ENCODE assay signal across 9 mouse cellular contexts in the genomic region with DNA sequence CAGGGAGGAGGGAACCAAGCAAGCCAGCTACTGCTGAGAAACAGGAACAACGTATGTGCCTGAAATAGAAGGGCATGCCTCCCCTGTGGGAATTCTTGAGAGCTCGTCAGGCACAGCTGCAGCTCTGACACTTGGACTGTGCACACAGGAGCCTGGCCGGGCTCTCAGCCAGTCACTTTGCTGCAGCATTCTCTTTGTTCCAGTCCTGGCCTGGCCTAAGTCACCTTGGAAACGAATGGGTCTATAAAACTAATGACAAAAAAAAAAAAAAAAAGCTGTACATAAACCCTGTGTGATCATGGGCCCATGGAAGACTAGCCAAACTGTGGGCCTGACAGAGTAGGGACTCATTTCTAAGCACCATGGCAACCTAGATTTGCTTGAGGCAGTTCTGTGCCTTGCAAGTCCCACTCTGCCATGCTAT. TPM values are rescaled to one million over a fixed set of nuclear protein-coding genes. Genes with fewer than 3 reads are reported as not detected.
DNase-seq lines count a peak whose midpoint lies in the region; ATAC-seq lines count a peak whose summit lies in the region.
"Had no signal": no experiment of that assay in that cellular context is flagged by ENCODE, and none has a peak within 500 bp of the region (broad histone marks: within the 10 kb centered on the region; RNA-seq: fewer than 3 reads in every experiment).

No protein-coding gene starts in this region.

- H3K36me3 ChIP-seq in intestine, embryonic 16.5 days (ENCODE audit: control insufficient read depth, insufficient read depth, low read length), result no peaks in the 10 kb centered on the region
- H3K36me3 ChIP-seq in limb, embryonic 15.5 days, result no peaks in the 10 kb centered on the region

- H3K9me3 ChIP-seq in intestine, embryonic 16.5 days (ENCODE audit: control insufficient read depth, low read length), result no peaks in the 10 kb centered on the region
- no peaks in the 10 kb centered on the region for H3K9me3 ChIP-seq in limb, embryonic 15.5 days

- no peak overlapping the region for H3K27ac ChIP-seq in intestine, embryonic 16.5 days (ENCODE audit: low read length)
- H3K27ac ChIP-seq in limb, embryonic 15.5 days, result peak overlapping the region; percentile 78

- H3K4me1 ChIP-seq in intestine, embryonic 16.5 days (ENCODE audit: control insufficient read depth, insufficient read depth, low read length), result peaks cover 13% of the 10 kb centered on the region
- peaks cover 28% of the 10 kb centered on the region for H3K4me1 ChIP-seq in limb, embryonic 15.5 days

- ATAC-seq in intestine, embryonic 16.5 days, result peak; percentile 80
- ATAC-seq in limb, embryonic 15.5 days (ENCODE audit: insufficient number of reproducible peaks, low FRiP score, low TSS enrichment, low read depth), result peak; percentile 85

- 11% methylated on average over 4 of the region's 4 CpGs for WGBS in intestine, embryonic 16.5 days
- 2% methylated on average over 4 of the region's 4 CpGs for WGBS in limb, embryonic 15.5 days

- DNase-seq in cerebellum, postnatal 14 days, result peak; percentile 21 to 41
- no peak for DNase-seq in cerebellum, adult 11 months
- DNase-seq in brain, embryonic 18.5 days (ENCODE audit: low read depth, low spot score), result peak; percentile 51
- peak; percentile 96 for DNase-seq in heart, adult 11 months
- peak; percentile 15 for DNase-seq in right cerebral cortex, postnatal 25 days
- DNase-seq in spleen, postnatal 4 days (ENCODE audit: low spot score in 2 of 2), result no peak

- H3K27me3 ChIP-seq in intestine, embryonic 16.5 days (replicated peaks; ENCODE audit: control insufficient read depth, insufficient read depth, low read length), result no peaks in the 10 kb centered on the region
- no peaks in the 10 kb centered on the region for H3K27me3 ChIP-seq in limb, embryonic 15.5 days

- no peak overlapping the region for H3K4me3 ChIP-seq in intestine, embryonic 16.5 days (ENCODE audit: low read length)
- H3K4me3 ChIP-seq in limb, embryonic 15.5 days, result no peak overlapping the region
- H3K4me3 ChIP-seq: erythroblast, embryonic 14.5 days had no signal

- H3K9ac ChIP-seq in intestine, embryonic 16.5 days (ENCODE audit: low read depth, low read length), result no peak overlapping the region
- no peak overlapping the region for H3K9ac ChIP-seq in limb, embryonic 15.5 days

- no peak overlapping the region for H3K4me2 ChIP-seq in intestine, embryonic 16.5 days (ENCODE audit: low read depth, low read length)
- no peak overlapping the region for H3K4me2 ChIP-seq in limb, embryonic 15.5 days

RNA-seq across cellular contexts. Expression of a gene that starts 31.8 kb away (rescaled TPM):
- polyA plus RNA-seq in intestine, embryonic 16.5 days (2015; fragmentation: Nextera tagmentation; extraction: Ambion mirVana), result 2.9 and 3.2 TPM in 2 replicates
- polyA plus RNA-seq in limb, embryonic 15.5 days (2015; fragmentation: Nextera tagmentation; extraction: Ambion mirVana), result 167 and 170 TPM in 2 replicates
- polyA plus RNA-seq: erythroblast, embryonic 14.5 days had no signal

Comparison
In these comparisons a context has a peak if more than half of its experiments do, and no peak if none do; other contexts are left out.
1. DNase-seq: peak in cerebellum, postnatal 14 days (2 of 2), brain, embryonic 18.5 days (single experiment), heart, adult 11 months (single experiment) and right cerebral cortex, postnatal 25 days (single experiment); none in cerebellum, adult 11 months (single experiment) and spleen, postnatal 4 days (0 of 2).
2. RNA of a gene that starts 31.8 kb away (polyA plus RNA-seq): 167 to 170 TPM in limb, embryonic 15.5 days; 2.9 to 3.2 TPM in intestine, embryonic 16.5 days; every median in the first group is over 10 times any median in the second.